Mouse (Mus musculus): ENCODE data around the gene Prelp.
"Not testable (repeated sequence)": the region's sequence is repeated elsewhere in the genome, so short reads cannot be mapped to it uniquely, and the experiment has no call there.

Gene Prelp

DNA sequence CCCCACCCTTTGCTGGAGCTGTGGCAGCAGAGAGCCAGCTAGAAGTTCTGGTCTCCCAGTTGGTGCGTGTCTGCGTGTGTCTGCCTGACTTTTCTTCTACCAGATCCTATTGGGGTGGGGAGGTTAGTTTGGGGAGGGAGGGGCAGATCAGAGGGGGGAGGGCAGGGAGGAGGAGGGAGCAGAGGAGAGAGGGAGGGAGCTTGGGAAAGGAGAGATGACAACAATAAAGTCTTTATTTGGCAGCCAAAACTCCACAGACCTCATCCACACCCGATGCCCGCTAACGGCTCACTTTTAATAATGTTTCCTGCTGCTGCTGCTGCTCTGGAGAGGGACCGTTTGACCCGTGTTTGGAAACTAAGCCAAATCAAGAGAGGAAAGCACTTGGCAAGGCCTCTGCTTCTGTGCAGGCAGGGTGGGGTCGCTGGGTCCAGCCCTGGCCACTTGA is at the start of gene Prelp:
Prelp (minus strand) TSS at position 111 of the 448 bp plus-strand sequence.
- DNase-seq (ENCODE audit: low spot score): no peak

DNA sequence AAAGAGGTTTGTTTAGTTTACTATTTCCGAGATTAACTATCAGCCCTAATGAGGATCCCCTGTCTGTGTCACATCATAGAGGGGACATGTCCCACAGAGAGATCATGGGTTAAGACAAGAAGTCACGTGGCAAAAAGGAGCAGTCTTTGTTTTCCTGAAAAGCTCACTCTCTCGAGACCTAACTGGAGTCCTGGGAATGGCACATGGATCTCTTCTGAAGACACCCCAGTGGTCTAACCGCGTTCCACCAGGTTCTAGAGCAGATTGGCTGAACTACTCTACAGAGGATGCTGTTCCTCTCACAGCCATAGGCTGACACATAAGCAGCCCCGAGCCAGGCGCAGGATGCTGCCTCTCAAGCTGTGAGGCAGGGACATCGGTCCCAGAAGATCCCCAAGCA is 48.2 kb upstream of the Prelp start:
- no peak for DNase-seq (ENCODE audit: low spot score)

DNA sequence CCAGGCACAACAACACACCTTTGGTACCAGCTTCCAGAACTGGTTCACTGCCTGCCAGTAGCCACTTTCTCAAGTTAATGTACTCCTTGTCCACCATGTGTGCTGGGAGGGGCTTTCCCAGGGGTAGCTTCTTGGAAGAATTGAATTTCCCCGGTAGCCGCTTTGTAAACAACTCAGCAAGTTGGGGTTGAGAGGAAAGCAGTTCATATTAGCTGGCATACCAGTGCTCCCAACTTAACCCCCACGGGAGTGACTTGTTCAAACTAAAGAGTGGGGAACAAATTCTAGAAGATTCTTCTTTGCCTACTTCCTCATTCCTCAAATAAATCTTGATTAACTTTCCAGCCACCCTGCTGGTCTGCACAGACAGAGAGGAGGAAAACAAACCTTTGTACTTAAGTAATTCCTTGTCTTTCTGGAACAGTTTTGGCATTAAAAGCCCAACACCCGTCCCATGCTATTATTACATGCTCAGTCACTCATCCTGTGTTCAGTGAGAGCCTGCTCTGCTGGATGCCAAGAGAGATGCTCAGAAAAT is 47.6 kb upstream of the Prelp start:
- no peak for DNase-seq (ENCODE audit: low spot score)

DNA sequence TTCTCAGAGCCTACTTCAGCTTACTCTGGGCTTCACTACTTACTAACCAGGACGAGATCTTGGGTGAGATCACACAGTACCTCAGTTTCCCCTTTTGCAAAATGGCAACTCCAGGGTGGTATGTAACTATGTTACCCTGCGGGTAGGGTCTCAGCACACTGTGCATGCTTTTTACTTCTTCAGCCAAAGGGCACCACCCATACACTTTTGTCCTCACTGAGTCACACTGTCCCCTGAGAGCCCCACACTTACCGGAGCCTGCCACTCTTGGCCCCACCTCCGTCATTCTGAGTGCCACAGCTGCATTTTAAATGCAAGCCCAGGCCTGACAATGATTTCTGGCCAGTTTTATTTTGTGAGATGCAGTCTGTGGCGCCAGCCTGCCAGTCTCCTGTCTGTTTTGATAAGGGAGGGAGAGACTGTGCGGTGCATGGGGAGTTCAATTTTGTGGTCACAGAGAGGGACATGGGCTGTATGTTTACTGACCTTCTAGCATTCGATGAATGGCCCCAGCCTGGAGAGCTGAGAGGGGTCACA is 46.3 kb upstream of the Prelp start:
- DNase-seq (ENCODE audit: low spot score): no peak

DNA sequence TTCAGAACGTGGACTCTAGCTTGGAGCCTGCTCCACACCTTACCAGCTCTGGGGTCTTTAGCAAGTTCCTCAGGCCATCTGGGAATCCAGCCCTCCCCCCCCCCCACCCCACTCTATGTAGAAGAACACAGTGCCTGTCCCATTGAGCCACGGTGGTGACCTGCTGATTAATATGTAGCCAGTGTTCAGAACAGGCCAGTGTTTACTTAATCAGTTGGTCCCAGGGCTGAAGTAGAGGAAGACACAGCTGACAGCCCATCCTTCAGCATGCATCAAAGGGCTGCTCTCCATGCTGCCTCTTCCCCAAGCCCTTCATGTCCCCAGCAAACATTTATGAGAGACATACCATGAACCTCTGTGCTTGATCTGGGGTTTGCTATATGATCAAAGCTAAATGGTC is 44.8 kb upstream of the Prelp start:
- no peak for DNase-seq (ENCODE audit: low spot score)

DNA sequence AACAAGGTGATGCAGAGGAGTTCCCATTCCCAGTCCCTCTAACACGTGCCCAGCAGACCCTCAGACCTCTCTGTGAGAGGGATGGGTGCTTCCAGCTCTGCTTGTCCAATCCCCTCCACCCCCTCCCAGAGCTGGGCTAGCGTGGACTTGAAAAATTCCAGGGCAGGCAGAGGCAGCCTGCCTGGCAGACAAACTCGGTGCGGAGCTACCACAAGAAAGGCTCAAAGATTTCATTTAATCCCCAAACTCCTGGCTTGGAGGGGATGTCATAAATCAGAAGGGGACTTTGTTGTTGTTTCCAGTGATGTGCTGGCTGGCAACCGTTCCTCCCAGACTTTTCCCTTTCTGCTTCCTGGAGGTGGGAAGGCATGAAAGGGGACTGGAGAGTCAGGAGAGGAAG is 44.1 kb upstream of the Prelp start:
- DNase-seq (ENCODE audit: low spot score): no peak

DNA sequence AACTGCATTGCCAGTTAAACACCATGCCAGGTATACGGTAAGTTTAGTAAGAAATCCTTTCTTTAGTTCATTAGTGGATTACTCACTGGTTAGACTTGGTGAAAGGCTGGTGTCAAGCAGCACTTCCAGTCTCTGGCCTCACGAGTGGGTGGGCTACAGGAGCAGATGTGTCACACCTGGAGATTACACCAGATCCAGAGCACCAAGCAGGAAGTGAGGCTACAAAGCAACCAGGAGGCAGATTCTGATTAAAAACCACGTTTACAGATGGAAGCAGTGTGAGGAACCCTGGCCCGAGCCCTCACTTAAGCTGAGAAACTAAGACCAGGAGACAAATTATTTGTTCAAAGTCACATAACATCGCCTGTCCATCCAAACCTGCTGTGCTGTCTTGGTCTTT is 43.5 kb upstream of the Prelp start:
- DNase-seq (ENCODE audit: low spot score): no peak

DNA sequence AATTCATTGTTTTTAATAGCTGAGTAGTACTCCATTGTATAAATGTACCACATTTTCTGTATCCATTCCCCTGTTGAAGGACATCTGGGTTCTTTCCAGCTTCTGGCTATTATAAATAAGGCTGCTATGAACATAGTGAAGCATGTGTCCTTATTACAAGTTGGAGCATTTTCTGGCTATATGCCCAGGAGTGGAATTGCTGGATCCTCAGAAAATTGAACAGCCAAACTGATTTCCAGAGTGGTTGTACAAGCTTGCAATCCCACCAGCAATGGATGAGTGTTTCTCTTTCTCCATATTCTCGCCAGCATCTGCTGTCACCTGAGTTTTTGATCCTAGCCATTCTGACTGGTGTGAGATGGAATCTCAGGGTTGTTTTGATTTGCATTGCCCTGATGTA is 42.4 kb upstream of the Prelp start:
- not testable (repeated sequence) for DNase-seq (ENCODE audit: low spot score)

DNA sequence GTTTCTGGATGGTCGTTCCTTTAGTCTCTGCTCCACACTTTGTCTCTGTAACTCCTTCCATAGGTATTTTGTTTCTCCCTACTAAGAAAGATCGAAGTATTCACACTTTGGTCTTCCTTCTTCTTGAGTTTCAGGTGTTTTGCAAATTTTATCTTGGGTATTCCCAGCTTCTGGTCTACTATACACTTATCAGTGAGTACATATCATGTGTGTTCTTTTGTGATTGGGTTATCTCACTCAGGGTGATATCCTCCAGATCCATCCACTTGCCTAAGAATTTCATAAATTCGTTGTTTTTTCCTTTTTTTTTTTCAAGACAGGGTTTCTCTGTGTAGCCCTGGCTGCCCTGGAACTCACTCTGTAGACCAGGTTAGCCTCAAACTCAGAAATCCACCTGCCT is 41.9 kb upstream of the Prelp start:
- DNase-seq (ENCODE audit: low spot score): not testable (repeated sequence)

DNA sequence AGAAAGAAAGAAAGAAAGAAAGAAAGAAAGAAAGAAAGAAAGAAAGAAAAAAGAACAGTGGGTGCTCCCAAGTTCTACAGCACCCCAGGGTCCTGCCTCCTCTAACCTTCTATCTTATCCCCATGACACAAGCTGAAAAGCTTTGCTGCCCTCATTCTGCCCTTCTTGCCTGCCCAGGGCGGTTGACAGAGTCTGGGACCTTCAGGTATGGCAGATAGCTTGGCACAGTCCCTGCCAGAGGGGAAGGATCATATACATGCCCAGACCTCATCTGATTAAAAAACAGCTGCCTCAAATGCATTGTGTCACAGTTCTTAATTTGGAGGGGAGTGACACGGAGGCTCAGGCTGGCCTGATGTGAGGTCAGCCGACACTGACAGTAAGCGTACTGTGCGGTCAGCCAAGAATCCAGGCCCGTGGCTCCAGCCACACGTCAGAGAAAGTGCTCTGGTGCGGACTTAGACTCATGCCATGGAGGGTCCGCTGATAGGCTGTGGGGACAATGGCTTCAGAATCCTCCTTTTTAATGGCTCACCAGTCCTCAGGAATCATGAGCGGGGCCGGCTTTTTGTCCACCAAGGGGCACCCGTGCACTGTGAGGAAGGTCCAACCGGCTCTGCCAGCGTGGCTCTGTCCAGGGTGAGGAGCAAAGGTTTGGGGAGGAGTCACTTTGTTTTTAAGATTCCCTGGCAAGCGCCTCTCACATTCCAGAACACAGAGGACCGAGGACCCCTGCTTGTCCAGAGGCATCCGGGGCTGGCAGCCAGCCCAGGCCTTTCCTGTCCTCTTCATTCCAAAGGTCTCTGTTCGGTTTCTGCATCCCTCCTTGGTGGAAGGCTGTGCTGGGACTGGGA is 40.3 kb upstream of the Prelp start:
- no peak for DNase-seq (ENCODE audit: low spot score)

DNA sequence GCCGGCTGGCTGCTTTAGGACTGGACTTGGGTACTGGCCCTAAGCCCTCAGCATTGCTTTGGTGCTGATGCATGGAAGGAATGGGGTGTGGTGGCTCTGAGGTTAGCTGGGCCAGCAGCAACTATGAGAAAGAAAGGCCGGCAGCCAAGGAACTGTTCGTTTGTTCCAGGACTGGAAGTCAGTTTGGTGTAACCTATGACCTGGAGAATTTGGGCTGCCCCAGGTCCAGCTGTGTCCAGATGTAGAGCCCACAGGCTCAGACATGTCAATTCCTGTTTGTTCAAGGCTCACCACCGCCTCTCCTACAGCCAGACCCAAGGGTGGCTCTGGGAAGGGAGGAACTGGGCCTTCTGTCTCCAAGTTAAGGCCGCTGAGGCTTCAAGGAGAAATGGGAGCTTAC is 38.3 kb upstream of the Prelp start:
- no peak for DNase-seq (ENCODE audit: low spot score)

DNA sequence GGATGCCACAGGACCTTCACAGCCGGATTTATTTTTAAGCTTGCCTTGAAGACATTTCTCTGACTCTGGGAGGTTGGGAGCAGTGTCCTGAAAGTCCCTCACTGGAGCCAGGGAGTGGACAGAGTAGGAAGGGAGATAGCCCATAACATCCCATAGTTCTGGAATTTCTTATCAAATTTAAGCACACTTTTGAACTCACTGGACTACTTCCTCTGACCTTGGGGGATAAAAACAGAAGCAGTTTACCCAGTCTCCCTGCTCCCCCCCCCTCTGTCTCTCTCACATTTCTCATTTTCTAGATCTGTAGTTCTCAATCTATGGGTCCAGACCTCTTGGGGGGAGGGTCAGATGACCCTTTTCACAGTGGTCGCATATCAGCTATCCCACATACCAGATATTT is 32.8 kb upstream of the Prelp start:
- DNase-seq (ENCODE audit: low spot score): no peak

DNA sequence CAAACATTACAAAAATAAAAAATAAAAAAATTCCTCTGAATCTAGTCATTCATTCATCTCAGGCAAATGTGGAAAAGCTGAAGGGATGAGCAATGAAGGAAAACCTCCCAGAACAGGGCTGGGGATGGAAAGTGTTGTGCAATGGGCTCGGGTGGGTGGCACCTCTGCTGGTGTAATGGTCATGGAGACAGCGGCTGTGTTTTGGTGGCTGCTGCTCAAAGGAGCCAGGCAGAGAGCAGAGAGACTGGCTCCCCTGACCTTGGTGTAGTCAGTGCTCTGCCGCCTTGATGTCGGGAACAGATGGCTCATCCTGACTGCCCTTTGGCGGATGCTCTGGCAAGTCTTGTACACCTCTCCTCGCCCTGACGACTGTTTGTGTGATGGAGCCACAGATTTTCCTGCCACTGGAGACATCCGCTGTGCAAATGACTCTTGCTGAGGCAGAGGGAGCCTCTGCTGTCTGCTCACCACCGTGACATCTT is 32.1 kb upstream of the Prelp start:
- no peak for DNase-seq (ENCODE audit: low spot score)

DNA sequence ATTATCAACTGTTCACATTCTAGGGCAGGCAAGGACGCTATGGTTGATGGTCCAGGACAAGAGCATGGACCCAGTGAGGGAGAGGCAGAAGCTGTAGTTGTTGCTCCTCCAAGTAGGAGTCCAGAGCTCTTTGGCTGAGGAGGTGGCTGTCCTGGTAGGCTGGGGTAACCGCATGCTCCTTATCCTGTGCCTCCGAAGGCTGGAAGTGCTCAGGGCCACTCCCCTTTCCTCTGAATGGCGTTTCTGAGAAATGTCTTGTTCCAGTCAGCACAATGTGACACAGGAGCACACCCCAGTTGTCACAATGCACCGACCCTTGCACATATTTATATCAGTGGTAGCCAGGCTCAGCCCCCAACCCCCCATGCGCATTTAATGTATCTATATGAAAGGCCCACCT is 30.4 kb upstream of the Prelp start:
- DNase-seq (ENCODE audit: low spot score): no peak

DNA sequence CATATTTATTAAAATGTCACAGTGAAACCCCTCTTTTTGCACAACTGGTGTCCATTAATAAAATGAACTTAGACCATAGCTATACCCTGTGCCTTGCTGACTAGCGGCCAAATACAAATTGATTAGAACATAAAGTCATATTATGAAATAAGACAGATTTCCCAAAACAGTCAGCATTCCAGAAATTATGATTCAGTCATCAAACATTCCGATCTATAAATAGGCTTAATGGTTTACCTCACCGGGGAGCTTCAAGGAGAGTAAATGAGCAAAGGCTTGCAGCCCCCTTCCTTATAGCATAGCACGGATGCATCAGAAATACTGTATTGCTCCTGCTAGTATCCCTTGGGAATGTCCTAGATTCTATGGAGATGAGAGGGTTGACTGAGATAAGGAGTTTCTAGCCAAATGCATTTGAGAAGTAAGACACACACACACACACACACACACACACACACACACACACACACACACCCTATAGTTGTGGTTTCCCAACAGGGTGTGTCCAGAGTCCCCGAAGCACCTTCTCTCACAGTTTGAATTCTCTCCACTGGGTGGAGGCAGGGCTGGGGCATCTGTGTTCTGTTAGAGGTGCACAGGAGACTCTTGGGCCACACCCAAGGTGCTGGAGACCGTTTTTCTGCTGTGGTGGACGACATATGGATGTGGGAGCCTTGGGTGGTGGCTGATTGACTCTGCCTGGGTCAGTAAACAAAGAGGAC is 29.0 kb upstream of the Prelp start:
- DNase-seq (ENCODE audit: low spot score): no peak

DNA sequence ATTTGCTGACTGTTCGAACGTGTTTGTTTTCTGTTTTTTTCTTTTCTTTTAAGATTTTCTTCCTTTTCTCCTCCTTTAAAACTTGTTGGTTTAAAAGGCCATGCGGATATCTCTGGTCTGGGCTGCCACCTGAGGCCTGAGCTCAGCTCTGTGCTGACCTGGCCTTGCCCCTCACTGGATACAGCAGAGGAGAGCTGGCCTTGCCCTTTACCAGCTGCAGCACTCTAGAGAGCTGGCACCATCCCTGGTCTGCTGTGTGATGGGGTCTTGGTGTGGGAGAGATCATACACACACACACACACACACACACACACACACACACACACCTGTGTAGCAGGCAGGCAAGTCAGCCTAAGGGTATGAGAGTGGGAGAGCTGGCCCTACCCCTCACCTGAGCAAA is 23.9 kb upstream of the Prelp start:
- no peak for DNase-seq (ENCODE audit: low spot score)

DNA sequence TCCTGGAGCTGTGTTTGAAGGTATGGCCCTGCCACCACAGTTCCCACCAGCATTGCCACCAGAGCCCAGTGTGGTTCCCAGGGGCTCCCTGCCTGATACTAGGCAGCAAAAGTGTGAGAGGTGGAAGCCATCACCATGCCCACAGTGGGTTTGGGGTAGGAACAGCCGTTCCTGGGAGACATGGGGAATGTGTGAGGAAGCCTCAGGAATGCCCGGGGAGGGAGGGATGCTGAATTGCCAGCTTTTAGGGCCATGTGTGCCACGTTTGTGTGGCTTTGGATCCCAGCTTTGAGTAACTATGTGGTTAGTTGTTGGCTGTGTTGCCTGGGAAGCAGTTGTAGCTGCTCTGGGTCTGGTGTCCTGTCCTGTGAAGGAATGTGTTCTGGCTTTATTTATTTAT is 20.7 kb upstream of the Prelp start:
- DNase-seq (ENCODE audit: low spot score): no peak

DNA sequence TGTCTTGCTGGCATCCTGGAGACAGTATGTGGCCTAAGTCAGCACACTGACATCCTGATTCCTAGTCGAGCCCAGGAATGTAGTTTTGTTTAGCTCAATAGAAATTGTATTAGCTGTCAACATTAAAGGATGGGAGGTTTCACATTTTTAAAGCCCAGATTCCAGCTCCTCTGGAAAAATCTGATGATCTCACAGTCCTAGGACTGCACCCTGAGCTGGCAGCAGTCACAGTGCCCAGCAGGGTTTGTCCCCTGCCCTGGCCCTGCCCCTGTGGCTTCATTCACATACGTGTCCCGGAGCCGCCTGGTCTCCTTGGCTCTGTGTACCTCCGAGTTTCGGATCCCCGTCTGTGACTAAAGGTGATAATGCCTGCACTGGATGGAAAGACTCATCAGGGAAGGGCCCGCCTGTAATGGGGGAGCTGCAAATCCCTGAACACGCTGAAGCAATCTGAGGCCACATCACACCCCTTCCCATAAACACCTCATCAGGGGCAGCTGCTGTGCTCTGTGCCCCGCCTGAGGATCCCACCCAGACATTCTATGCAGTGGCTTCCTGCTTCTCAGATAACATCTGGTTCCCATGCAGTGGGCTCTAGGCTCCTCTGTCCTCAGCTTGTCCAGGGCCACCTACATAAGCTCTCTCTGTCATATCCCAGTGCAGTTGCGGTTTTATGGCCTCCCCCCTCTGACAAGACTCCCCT is 20.1 kb upstream of the Prelp start:
- no peak for DNase-seq (ENCODE audit: low spot score)

DNA sequence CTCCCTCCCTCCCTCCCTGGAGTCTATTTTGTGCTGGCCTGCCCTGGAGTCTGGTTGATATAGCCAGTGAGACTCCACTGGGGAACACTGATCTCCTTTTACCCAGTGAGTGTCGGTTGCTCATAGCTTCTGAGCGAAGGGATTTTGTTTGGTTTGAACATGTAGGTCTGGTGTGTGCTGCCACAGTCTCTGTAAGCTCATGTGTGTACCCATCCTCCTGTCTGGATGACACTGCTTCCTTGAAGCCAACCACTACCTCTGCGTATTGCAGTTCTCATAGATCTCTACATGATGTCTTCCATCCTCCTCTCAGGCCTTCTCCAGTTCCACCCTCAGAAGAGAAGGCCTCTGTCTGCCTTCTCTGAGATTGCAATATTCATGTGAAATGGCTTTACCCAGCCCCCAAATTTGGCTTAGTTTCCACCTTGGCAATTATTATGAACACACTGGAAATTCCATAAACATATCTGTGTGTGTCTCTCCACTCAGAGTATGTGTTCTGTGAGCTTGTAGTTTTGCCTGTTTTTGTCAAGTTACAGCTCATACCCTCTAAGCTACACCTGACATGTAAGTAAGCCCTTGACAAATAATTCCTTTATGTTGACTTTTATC is 19.4 kb upstream of the Prelp start:
- DNase-seq (ENCODE audit: low spot score): no peak

DNA sequence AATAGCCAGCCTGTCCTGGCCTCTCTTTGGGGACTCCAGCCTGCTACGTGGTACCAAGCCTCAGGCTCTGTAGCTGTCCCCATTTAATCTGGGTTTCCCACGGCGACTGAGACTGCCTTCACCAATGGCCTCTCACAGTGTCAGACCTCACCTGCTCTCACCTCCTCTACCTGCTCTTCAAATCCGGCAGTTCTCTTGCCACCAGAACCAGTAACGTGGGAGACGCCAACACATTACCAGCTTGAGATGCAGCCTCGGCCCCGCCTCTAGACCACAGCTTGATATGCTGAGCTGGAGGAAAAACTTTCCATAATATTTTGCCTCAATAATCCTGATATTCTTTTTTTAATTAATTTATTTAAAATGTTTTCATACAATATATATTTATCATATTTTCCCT is 18.5 kb upstream of the Prelp start:
- DNase-seq (ENCODE audit: low spot score): no peak

DNA sequence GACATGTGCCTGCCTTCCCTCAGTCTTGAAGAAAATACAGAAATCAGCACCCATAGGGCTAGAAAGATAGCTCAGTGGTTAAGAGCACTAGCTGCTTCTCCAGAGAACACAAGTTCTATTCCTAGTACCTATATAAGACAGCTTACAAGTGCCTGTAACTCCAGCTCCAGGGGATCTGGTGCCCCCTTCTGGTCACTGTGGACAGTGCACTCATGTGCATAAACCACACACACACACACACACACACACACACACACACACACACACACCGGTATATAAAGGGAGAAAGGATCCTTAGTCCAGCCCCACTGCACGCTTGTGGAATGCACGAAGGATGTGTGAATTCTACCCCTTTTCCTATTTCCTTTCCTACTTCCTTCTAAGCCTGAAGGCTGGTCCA is 15.0 kb upstream of the Prelp start:
- DNase-seq (ENCODE audit: low spot score): no peak

Measured in spleen, adult 12 weeks (tissue).